Mouse (Mus musculus) gastrocnemius, adult 2 months (tissue): ENCODE results near the gene Clstn2. TPM values are rescaled to one million over a fixed set of nuclear protein-coding genes. Genes with fewer than 3 reads are reported as not detected.

ENCODE experiments used
- DNase-seq: peaks from one replicate; pipeline ENCODE4 v3.0.0; 2022
- H3K27ac ChIP-seq: fragments of 200-600 bp; 2 replicates; pipeline ENCODE4 v1.8.1; 2022; ENCODE audit warnings: mild to moderate bottlenecking
- H3K4me3 ChIP-seq: fragments of 200-600 bp; 2 replicates; pipeline ENCODE4 v1.8.1; 2022; ENCODE audit warnings: mild to moderate bottlenecking, moderate library complexity
- CTCF ChIP-seq: fragments of 200-600 bp; IDR thresholded peaks from 2 replicates; pipeline ENCODE4 v1.8.1; 2022; ENCODE audit warnings: antibody characterized with exemption, mild to moderate bottlenecking, moderate library complexity
- intact Hi-C: fragments of 180-260 bp; cut with DNase I; formaldehyde crosslinking; loops from one replicate; pipeline ENCODE4 v1.15.1; 2025
- total RNA-seq, 2 experiments: library from RNA; stranded (reverse); gene quantifications; 2 replicates each; pipeline ENCODE4 v1.2.3; 2021

Gene Clstn2
- total RNA-seq, 2 experiments from 2014 or later: 0.74 to 1.2 TPM

GRCm38 (mm10) chr9:97996349-97996748 lies 36.6 kb downstream of the Clstn2 start:
- intact Hi-C loops: no loop called here
- DNase-seq: no peak
- no peak for TF ChIP-seq CTCF
- Histone ChIP-seq H3K4me3 (no peak overlapping the region), H3K27ac (no peak overlapping the region)

DNA sequence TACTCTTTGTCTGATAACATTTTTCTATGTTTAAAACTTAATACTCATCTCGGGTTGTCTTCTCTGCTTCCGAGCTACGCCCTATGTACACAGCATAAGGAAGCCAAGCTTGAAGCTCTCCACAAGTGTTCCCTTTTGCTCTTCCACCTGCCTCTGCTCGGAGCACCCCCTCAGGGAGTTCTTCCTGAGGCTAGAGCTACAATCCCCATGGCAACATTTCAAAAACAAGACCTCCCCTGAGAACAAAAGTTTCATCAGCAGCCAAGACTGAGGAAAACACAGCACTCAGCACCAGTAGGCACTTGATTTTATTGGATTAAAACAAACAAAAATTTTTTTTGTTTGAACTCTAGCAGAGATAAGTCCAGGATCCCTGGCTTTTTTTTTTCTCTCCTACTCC lies 37.3 kb downstream of the Clstn2 start:
- H3K4me3 ChIP-seq: no peak overlapping the region
- DNase-seq: no peak
- intact Hi-C loops: no loop called here
- TF ChIP-seq CTCF: no peak
- H3K27ac ChIP-seq: no peak overlapping the region

DNA sequence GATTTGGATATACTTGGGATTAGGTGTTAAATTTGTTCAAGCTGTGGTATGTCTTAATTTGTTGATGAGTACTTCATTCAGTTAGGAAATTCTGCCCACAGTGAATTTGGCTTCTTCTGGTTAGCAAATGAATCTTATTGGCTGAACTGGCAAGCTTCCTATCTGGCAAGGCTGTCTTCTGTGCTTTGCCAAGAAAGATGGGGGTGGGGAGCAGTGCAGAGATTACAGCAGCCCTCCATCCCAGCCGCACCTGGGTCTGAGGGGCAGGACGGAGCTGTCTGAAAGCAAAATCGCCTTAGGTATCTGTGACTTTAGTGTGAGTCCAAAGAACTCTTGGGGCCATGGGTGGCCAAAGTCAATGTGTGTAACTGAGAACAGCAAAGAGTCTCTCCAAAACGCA lies 40.9 kb downstream of the Clstn2 start:
- intact Hi-C loops: no loop called here
- Histone ChIP-seq H3K4me3 (no peak overlapping the region), H3K27ac (no peak overlapping the region)
- DNase-seq: no peak
- TF ChIP-seq CTCF: no peak

- no peak for DNase-seq
- intact Hi-C loops: no loop called here
- no peak for TF ChIP-seq CTCF
- no peak overlapping the region for H3K4me3 ChIP-seq
- no peak overlapping the region for H3K27ac ChIP-seq
Observed at GRCm38 (mm10) chr9:97977339-97977738, 55.6 kb downstream of the Clstn2 start.

- intact Hi-C loops: no loop called here
- no peak overlapping the region for H3K27ac ChIP-seq
- H3K4me3 ChIP-seq: no peak overlapping the region
- no peak for TF ChIP-seq CTCF
- no peak for DNase-seq
Observed at GRCm38 (mm10) chr9:97974801-97975347, 58.1 kb downstream of the Clstn2 start.

DNA sequence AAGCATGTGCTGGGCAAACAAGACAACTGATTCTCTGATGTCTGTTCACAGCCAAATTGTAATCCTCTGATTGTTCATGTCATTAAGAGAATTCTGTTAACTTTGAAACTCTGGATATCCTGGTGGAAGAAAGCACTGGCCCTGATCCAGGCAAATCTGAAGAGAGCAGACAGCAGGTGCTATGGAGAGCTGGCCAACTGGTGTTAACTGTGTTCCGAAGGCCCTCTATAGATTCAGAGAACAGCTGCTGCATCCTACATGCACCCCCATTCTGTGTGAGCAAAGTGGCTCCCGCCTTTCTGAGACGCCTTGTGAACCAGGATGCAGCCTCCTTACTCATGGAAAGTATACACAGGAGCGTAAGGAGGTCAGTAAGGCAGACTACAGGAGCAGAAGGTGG lies 66.3 kb downstream of the Clstn2 start:
- DNase-seq: no peak
- TF ChIP-seq CTCF: no peak
- Histone ChIP-seq H3K27ac (no peak overlapping the region), H3K4me3 (no peak overlapping the region)
- intact Hi-C loops: no loop called here

DNA sequence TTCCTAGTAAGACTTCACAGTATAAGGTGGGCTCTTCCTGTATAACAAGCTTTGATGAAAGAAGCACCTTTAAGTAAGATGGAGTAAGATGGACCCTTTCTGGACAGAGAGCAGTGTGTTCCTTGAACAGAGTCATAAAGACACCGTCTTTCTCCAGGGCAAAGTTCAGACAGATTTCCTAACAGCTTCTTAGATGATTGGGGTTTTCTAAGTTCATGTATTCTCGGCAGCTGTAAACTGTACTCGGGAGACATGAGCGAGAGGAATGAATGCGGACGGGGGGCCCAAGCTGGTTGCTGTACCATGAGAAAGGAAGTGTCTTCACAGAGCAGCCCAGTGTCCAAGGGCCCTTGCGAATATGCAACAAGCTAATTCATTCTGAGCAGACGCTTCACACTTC lies 75.5 kb downstream of the Clstn2 start:
- no peak for TF ChIP-seq CTCF
- intact Hi-C loops: no loop called here
- no peak for DNase-seq
- no peak overlapping the region for H3K4me3 ChIP-seq
- no peak overlapping the region for H3K27ac ChIP-seq

GRCm38 (mm10) chr9:97956407-97957106 lies 76.4 kb downstream of the Clstn2 start:
- no peak overlapping the region for H3K27ac ChIP-seq
- no peak for TF ChIP-seq CTCF
- H3K4me3 ChIP-seq: no peak overlapping the region
- no peak for DNase-seq
- intact Hi-C loops: no loop called here

GRCm38 (mm10) chr9:97953746-97954359 lies 79.1 kb downstream of the Clstn2 start:
- intact Hi-C loops: no loop called here
- no peak overlapping the region for H3K27ac ChIP-seq
- no peak overlapping the region for H3K4me3 ChIP-seq
- no peak for DNase-seq
- no peak for TF ChIP-seq CTCF

- DNase-seq: no peak
- Histone ChIP-seq H3K27ac (no peak overlapping the region), H3K4me3 (no peak overlapping the region)
- intact Hi-C loops: no loop called here
- no peak for TF ChIP-seq CTCF
Observed at GRCm38 (mm10) chr9:97950378-97951006, 82.5 kb downstream of the Clstn2 start.

DNA sequence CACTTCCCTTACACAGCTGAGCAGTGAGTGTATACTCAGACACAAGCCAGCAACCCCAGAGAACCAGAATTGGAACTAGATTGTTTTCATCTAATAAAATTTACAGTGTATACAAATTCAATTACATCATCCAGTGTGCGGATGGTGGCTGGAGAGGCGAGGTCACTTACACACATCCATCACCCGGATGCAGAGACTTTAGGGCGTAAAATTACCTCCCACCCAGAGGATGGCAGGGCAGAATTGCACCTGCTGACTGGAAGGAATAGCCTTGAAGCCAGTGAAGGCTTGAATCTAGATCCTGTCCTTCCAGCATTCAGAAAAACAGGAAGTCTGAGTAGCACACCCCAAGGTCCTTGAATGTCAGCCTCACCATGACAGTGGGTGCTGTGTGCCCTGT lies 113.7 kb downstream of the Clstn2 start:
- no peak for TF ChIP-seq CTCF
- intact Hi-C loops: no loop called here
- DNase-seq: no peak
- no peak overlapping the region for H3K4me3 ChIP-seq
- no peak overlapping the region for H3K27ac ChIP-seq

DNA sequence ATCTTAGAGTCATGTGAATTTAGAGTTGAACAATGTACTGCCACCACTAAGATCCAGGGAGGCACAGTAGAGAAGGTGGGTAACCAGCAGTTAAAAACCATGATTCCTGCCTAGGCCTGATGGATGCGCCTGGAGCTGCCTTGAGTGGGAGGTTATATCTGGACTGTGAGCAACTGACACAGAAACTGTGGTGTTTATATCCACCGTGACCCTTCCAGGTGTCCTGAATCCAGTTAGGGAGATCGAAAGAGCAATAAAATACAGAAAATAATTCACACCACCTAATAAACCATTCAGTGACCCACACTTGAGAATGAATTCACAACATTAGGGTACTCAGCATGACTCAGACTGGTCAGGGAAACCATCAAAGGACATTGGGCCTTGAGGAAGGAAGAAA lies 141.6 kb downstream of the Clstn2 start:
- no peak overlapping the region for H3K27ac ChIP-seq
- DNase-seq: no peak
- no peak for TF ChIP-seq CTCF
- no peak overlapping the region for H3K4me3 ChIP-seq
- intact Hi-C loops: no loop called here

GRCm38 (mm10) chr9:97883336-97883735 lies 149.6 kb downstream of the Clstn2 start:
- intact Hi-C loops: no loop called here
- Histone ChIP-seq H3K27ac (no peak overlapping the region), H3K4me3 (no peak overlapping the region)
- DNase-seq: no peak
- TF ChIP-seq CTCF: no peak
